Mouse (Mus musculus): ENCODE measurements around the gene 2610528J11Rik. TPM values are rescaled to one million over a fixed set of nuclear protein-coding genes. Genes with fewer than 3 reads are reported as not detected.

2610528J11Rik gene
- not detected for total RNA-seq (2023)

GRCm38 (mm10) chr4:118526408-118527334, at the start of gene 2610528J11Rik:
2610528J11Rik (plus strand) TSS chr4:118526999.

GRCm38 (mm10) chr4:118489717-118490132, 37.1 kb upstream of the 2610528J11Rik start, which contains the start of gene Tie1:
Tie1 (minus strand) TSS chr4:118490061.

GRCm38 (mm10) chr4:118543592-118544260, 16.9 kb downstream of the 2610528J11Rik start, which contains the start of gene Tmem125:
Tmem125 (minus strand) TSS chr4:118544044.

Other genes with a start within 250 kb of the 2610528J11Rik start
- gene Ptprf, start 235.6 kb upstream of the 2610528J11Rik start, total RNA-seq (2023), result 1 to 10 TPM in 1 of 2 experiments, under 1 TPM in 1; 0.73 to 1.2 TPM
- gene Szt2, start 117.7 kb upstream of the 2610528J11Rik start, total RNA-seq (2023), result 10 to 100 TPM; 26.9 to 32.2 TPM
- gene Med8, start 117.7 kb upstream of the 2610528J11Rik start, total RNA-seq (2023), result 10 to 100 TPM; 71.0 to 76.3 TPM
- 100 to 1,000 TPM in 1 of 2 experiments, 10 to 100 TPM in 1; 95.8 to 104 TPM for gene Elovl1, start 98.9 kb upstream of the 2610528J11Rik start, total RNA-seq (2023)
- gene Cdc20, start 89.6 kb upstream of the 2610528J11Rik start, total RNA-seq (2023), result 1 to 10 TPM; 1.5 to 2.9 TPM
- not detected for gene Mpl, start 69.5 kb upstream of the 2610528J11Rik start, total RNA-seq (2023)
- 1 to 10 TPM in 1 of 2 experiments, under 1 TPM in 1; 0.45 to 1.5 TPM for gene Tie1, start 36.9 kb upstream of the 2610528J11Rik start, total RNA-seq (2023)
- gene Tmem125, start 17.0 kb downstream of the 2610528J11Rik start, total RNA-seq (2023), result not detected
- gene Cfap57, start 93.8 kb downstream of the 2610528J11Rik start, total RNA-seq (2023), result not detected
- 10 to 100 TPM; 37.4 to 38.0 TPM for gene Ebna1bp2, start 93.8 kb downstream of the 2610528J11Rik start, total RNA-seq (2023)
- gene Olfr62, start 132.0 kb downstream of the 2610528J11Rik start, total RNA-seq (2023), result not detected
- not detected for gene Olfr1342, start 165.8 kb downstream of the 2610528J11Rik start, total RNA-seq (2023)
- gene Olfr1341, start 176.5 kb downstream of the 2610528J11Rik start, total RNA-seq (2023), result not detected
- not detected for gene Olfr1340, start 193.1 kb downstream of the 2610528J11Rik start, total RNA-seq (2023)
- gene Olfr1339, start 205.2 kb downstream of the 2610528J11Rik start, total RNA-seq (2023), result not detected
- gene Olfr1338, start 231.7 kb downstream of the 2610528J11Rik start, total RNA-seq (2023), result not detected

Data from monocyte, adult 59 days (primary cell).